Mouse (Mus musculus) bone marrow, adult 2 months (tissue): Measurements from ENCODE around the gene Comp.

Source experiments
- CTCF ChIP-seq: fragments of 200-500 bp; IDR thresholded peaks from 2 replicates; pipeline ENCODE4 v1.5.1; 2011; ENCODE audit warnings: low read length, control low read depth; ENCODE audit not compliant: control insufficient read depth, insufficient read depth
- POLR2A ChIP-seq: fragments of 200-500 bp; IDR thresholded peaks from 2 replicates; pipeline ENCODE4 v1.6.1; 2011; ENCODE audit warnings: low read depth, mild to moderate bottlenecking, control low read depth, low read length, borderline replicate concordance; ENCODE audit not compliant: control insufficient read depth

DNA sequence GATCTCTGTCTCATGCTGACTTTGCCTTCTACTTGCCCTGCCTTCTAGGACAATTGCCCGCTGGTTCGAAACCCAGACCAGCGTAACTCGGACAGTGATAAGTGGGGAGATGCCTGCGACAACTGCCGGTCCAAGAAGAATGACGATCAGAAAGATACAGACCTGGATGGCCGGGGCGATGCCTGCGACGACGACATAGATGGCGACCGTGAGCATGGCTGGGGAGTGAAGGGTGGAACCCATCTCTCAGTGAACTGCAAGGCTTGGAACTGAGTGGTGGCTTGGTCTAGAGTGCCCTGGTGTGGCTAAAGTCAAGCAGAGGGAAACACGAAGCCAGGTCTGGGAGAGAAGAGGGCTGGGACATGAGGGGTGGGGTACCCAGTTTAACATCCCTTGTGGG lies 3.7 kb downstream of the Comp start:
- TF ChIP-seq CTCF (peak; percentile 8; the same call in 1 of the 2 replicates), POLR2A (no peak)
